Mouse (Mus musculus) heart, adult 10 weeks (tissue): ENCODE measurements around the gene Fam174b. TPM values are rescaled to one million over a fixed set of nuclear protein-coding genes. Genes with fewer than 3 reads are reported as not detected.

Experiments used
- polyA plus RNA-seq: library from polyadenylated mRNA; stranded (reverse); fragments of 350-450 nt; fragmentation: Illumina TruSeq; extraction: RNeasy Lipid Tissue Mini Kit (QIAGEN cat#74804); gene quantifications from one replicate; pipeline ENCODE4 v1.2.3, GENCODE M21; 2014; ENCODE audit warnings: low read depth, low replicate concordance

Gene Fam174b
- polyA plus RNA-seq: 212 TPM

GRCm38 (mm10) chr7:73740111-73741035 is at the start of gene Fam174b:
Gene Fam174b, plus strand, starts transcription at chr7:73740302.

Other genes starting within 250 kb of the Fam174b start
- 24.4 TPM for gene Chd2, start 198.5 kb upstream of the Fam174b start, polyA plus RNA-seq